In the genomic region with DNA sequence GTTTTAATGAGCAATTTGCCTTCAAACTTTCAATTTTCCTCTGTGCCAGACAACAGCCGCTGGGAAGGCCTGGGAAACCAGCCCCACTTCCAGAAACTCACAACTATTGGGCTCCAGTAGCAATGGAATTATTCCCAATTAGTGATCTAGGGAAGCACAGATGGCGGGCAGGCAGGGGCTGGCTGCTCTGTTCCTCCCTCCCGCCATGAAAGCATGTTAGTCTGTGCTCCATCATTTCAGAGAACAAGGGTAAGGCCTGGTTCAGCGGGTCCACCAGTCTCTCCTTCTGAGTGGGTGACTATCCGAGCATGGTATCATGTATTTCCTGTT, we compare ENCODE assay signal across 11 mouse cellular contexts.
DNase-seq lines count a peak whose midpoint lies in the region; ATAC-seq lines count a peak whose summit lies in the region.
"Had no signal": no experiment of that assay in that cellular context is flagged by ENCODE, and none has a peak within 500 bp of the region (broad histone marks: within the 10 kb centered on the region; RNA-seq: fewer than 3 reads in every experiment).

No protein-coding gene starts in this region.

- no peak overlapping the region for H3K4me3 ChIP-seq in heart, embryonic 13.5 days
- H3K4me3 ChIP-seq in kidney, embryonic 16.5 days (ENCODE audit: low read length), result no peak overlapping the region
- H3K4me3 ChIP-seq: liver, embryonic 13.5 days had no signal

- H3K36me3 ChIP-seq in heart, embryonic 13.5 days, result no peaks in the 10 kb centered on the region
- no peaks in the 10 kb centered on the region for H3K36me3 ChIP-seq in kidney, embryonic 16.5 days (ENCODE audit: insufficient read depth, low read length)
- H3K36me3 ChIP-seq: liver, embryonic 13.5 days had no signal

- H3K27ac ChIP-seq in heart, embryonic 13.5 days (replicated peaks), result no peak overlapping the region
- no peak overlapping the region for H3K27ac ChIP-seq in kidney, embryonic 16.5 days (ENCODE audit: low read length)
- H3K27ac ChIP-seq: liver, embryonic 13.5 days; macrophage had no signal

- H3K4me1 ChIP-seq in heart, embryonic 13.5 days, result peaks cover 9% of the 10 kb centered on the region
- H3K4me1 ChIP-seq in kidney, embryonic 16.5 days (ENCODE audit: insufficient read depth, low read length), result no peaks in the 10 kb centered on the region; the same call in 1 of the 2 replicates
- H3K4me1 ChIP-seq: liver, embryonic 13.5 days had no signal

- ATAC-seq in heart, embryonic 13.5 days (ENCODE audit: extremely low read depth, insufficient number of reproducible peaks, low FRiP score, low TSS enrichment), result no peak
- ATAC-seq in kidney, embryonic 16.5 days (ENCODE audit: low FRiP score, low TSS enrichment), result no peak
- ATAC-seq: inflammation-experienced regulatory T-cells, adult 6 months had no signal

- no peaks in the 10 kb centered on the region for H3K9me3 ChIP-seq in heart, embryonic 13.5 days
- no peaks in the 10 kb centered on the region for H3K9me3 ChIP-seq in kidney, embryonic 16.5 days (ENCODE audit: low read length)
- H3K9me3 ChIP-seq: liver, embryonic 13.5 days had no signal

- DNase-seq in heart, postnatal 36 days, result no peak
- DNase-seq in brain, adult 2 months (ENCODE audit: low read depth, low spot score), result peak; percentile 47
- peak; percentile 74 to 82 for DNase-seq in cerebellum, postnatal 10 days
- DNase-seq in layer of hippocampus, adult 11-12 months (ENCODE audit: low spot score), result peak; percentile 52
- DNase-seq in thymus, adult 18-20 months, result no peak
- DNase-seq: liver, embryonic 13.5 days; thymus, postnatal 14 days had no signal

- 68% methylated on average over 5 of the region's 5 CpGs for WGBS in heart, embryonic 13.5 days
- 72% methylated on average over 5 of the region's 5 CpGs for WGBS in kidney, embryonic 16.5 days

- H3K4me2 ChIP-seq in heart, embryonic 13.5 days, result peak overlapping the region; percentile 56; the same call in 1 of the 2 replicates
- no peak overlapping the region for H3K4me2 ChIP-seq in kidney, embryonic 16.5 days (replicated peaks; ENCODE audit: low read depth, low read length)
- H3K4me2 ChIP-seq: liver, embryonic 13.5 days had no signal

- no peak overlapping the region for H3K9ac ChIP-seq in heart, embryonic 13.5 days
- H3K9ac ChIP-seq in kidney, embryonic 16.5 days (replicated peaks; ENCODE audit: low read length), result no peak overlapping the region
- H3K9ac ChIP-seq: liver, embryonic 13.5 days had no signal

- no peaks in the 10 kb centered on the region for H3K27me3 ChIP-seq in heart, embryonic 13.5 days (replicated peaks)
- no peaks in the 10 kb centered on the region for H3K27me3 ChIP-seq in kidney, embryonic 16.5 days (ENCODE audit: insufficient read depth, low read length)
- H3K27me3 ChIP-seq: liver, embryonic 13.5 days had no signal

- intact Hi-C loops in heart, postnatal 36 days (cut with DNase I), result no loop called here

Comparison
In these comparisons a context has a peak if more than half of its experiments do, and no peak if none do; other contexts are left out.
1. DNase-seq: peak in brain, adult 2 months (single experiment), cerebellum, postnatal 10 days (2 of 2) and layer of hippocampus, adult 11-12 months (single experiment); none in heart, postnatal 36 days (0 of 2) and thymus, adult 18-20 months (0 of 2).